Mouse (Mus musculus) kidney, adult 2 months (tissue): ENCODE results near the gene Slc24a4.

Source experiments
- CTCF ChIP-seq: fragments of 200-500 bp; conservative IDR thresholded peaks from 2 replicates; pipeline ENCODE4 v1.5.1; 2011; ENCODE audit warnings: low read depth, mild to moderate bottlenecking, control low read depth, low read length, moderate library complexity, mixed read lengths; ENCODE audit not compliant: insufficient read depth, insufficient read length
- POLR2A ChIP-seq: fragments of 200-500 bp; IDR thresholded peaks from one replicate; pipeline ENCODE4 v1.6.1; 2011; ENCODE audit warnings: low read depth, low read length, control low read depth

GRCm38 (mm10) chr12:102207245-102207644 is 78.7 kb downstream of the Slc24a4 start:
- no peak for TF ChIP-seq CTCF
- TF ChIP-seq POLR2A = no peak
